Mouse (Mus musculus) lung, embryonic 15.5 days (tissue): Measurements from ENCODE around the gene Mbd6. TPM values are rescaled to one million over a fixed set of nuclear protein-coding genes. Genes with fewer than 3 reads are reported as not detected.

ENCODE experiments used
- ATAC-seq: fragments of 200-750 bp; cut with Nextera tagmentation; 2 replicates; pipeline ENCODE4 v1.8.0; 2017; ENCODE audit warnings: moderate number of reproducible peaks, borderline replicate concordance; ENCODE audit not compliant: low FRiP score, low TSS enrichment; ENCODE audit errors: extremely low read depth
- H3K27ac ChIP-seq: fragments of 300-500 bp; sonication (generic); 2 replicates; pipeline ENCODE4 v1.5.1; 2015; ENCODE audit warnings: moderate library complexity, mild to moderate bottlenecking, inconsistent platforms
- H3K27me3 ChIP-seq: fragments of 300-500 bp; sonication (generic); 2 replicates; pipeline ENCODE4 v1.6.1; 2015; ENCODE audit warnings: inconsistent platforms
- H3K36me3 ChIP-seq: fragments of 300-500 bp; sonication (generic); 2 replicates; pipeline ENCODE4 v1.6.1; 2015; ENCODE audit warnings: inconsistent platforms
- H3K4me1 ChIP-seq: fragments of 300-500 bp; sonication (generic); 2 replicates; pipeline ENCODE4 v1.6.1; 2015; ENCODE audit warnings: inconsistent platforms
- H3K4me2 ChIP-seq: fragments of 300-500 bp; sonication (generic); 2 replicates; pipeline ENCODE4 v1.6.1; 2015; ENCODE audit warnings: inconsistent platforms, mild to moderate bottlenecking, moderate library complexity
- H3K4me3 ChIP-seq: fragments of 300-500 bp; sonication (generic); 2 replicates; pipeline ENCODE4 v1.5.1; 2015; ENCODE audit warnings: mild to moderate bottlenecking, inconsistent platforms
- H3K9ac ChIP-seq: fragments of 300-500 bp; sonication (generic); 2 replicates; pipeline ENCODE4 v1.6.1; 2015; ENCODE audit warnings: inconsistent platforms
- H3K9me3 ChIP-seq: fragments of 300-500 bp; sonication (generic); 2 replicates; pipeline ENCODE4 v1.6.1; 2016; ENCODE audit warnings: inconsistent platforms
- WGBS: fragments of 180-500 bp; shearing (Covaris S2); methylation state at CpG from one replicate; pipeline ENCODE4 v1.1.7; 2015; 5-methylcytosine and 5-hydroxymethylcytosine counted together
- polyA plus RNA-seq: library from polyadenylated mRNA; unstranded; fragments of >200 nt; fragmentation: Nextera tagmentation; extraction: Ambion mirVana; gene quantifications from 2 replicates; pipeline ENCODE4 v1.2.1, GENCODE M21; 2015

Mbd6 gene
- polyA plus RNA-seq, 1 experiment from 2014 or later: 18.8 TPM

DNA sequence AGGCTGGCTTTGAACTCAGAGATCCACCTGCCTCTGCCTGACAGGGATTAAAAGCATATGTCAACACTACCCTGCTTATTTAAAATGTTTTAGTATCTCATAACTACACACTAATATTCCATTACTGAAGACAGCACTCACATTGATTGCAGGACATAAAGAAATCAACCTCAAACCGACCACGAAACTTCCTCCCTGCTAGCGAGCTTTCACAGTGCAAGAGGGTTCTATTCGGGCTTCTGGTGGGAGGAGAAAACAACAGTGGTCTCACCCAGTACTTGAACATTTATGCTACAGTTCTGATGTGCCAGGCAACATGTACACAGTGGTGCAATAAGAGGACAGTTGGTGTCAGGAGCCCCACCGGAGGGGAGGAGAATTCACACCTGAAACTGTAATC is 38.0 kb downstream of the Mbd6 start:
- Histone ChIP-seq H3K27me3 (no peaks in the 10 kb centered on the region), H3K4me3 (no peak overlapping the region), H3K27ac (no peak overlapping the region), H3K4me2 (no peak overlapping the region), H3K9me3 (no peaks in the 10 kb centered on the region), H3K4me1 (no peaks in the 10 kb centered on the region), H3K9ac (no peak overlapping the region), H3K36me3 (no peaks in the 10 kb centered on the region)
- WGBS: 82% methylated on average over 5 of the region's 5 CpGs
- ATAC-seq: no peak

DNA sequence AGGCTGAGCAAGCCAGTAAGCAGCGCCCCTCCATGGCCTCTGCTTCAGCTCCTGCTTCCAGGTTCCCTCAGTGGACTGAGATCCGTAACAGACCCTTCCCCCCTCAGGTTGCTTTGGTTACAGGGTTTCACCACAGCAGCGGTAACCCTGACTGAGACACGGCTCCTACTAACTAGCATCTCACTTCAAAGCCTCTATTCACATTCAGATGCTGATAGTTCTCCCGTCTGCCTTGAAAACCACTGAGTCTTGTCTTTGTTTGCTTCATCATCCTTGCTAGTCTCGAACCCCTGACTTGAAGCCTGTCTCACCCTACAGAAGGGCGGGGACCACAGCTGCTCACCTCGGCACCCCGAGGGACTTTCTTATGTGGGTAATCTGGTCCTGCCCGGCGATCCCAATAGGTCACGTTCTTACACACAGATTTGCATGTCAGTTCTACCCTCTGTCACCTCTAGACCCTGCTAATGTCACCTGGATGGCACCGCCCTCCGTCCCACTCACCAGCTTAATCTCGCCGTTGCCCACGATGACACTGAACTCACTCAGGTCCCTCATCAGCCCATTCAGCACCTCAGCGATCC is 50.5 kb downstream of the Mbd6 start:
- H3K4me3 ChIP-seq: no peak overlapping the region
- 66% methylated on average over 18 of the region's 18 CpGs for WGBS
- no peak overlapping the region for H3K4me2 ChIP-seq
- ATAC-seq: no peak
- H3K9me3 ChIP-seq: no peaks in the 10 kb centered on the region
- H3K36me3 ChIP-seq: no peaks in the 10 kb centered on the region
- H3K9ac ChIP-seq: no peak overlapping the region
- peaks cover 14% of the 10 kb centered on the region; the same call in 1 of the 2 replicates for H3K27me3 ChIP-seq
- no peak overlapping the region for H3K27ac ChIP-seq
- no peaks in the 10 kb centered on the region for H3K4me1 ChIP-seq

DNA sequence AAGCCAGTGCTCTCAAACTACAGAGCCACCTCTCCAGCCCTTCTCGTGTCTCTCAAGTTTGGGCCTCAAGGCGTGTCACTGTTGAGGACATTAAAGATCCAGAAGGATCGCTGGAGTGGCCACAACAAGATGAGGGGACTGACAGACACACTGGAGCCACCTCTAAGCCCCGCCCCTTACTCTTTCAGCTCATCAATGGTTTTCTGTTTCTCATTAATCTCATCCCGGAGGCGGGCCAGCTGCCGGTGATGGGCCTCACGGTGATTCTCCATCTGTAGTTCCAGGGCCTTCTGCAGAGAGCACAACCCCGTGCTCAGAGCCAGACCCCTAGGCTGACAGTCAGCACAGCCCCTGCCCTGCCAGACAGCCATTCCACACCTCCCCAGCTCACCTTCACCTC is 52.3 kb downstream of the Mbd6 start:
- H3K4me3 ChIP-seq: no peak overlapping the region
- no peak overlapping the region for H3K4me2 ChIP-seq
- 0 out of 2 replicates have a peak, but pooled peaks have one; percentile 29 for ATAC-seq
- peaks cover 14% of the 10 kb centered on the region; the same call in 1 of the 2 replicates for H3K27me3 ChIP-seq
- no peaks in the 10 kb centered on the region for H3K4me1 ChIP-seq
- no peaks in the 10 kb centered on the region for H3K36me3 ChIP-seq
- no peak overlapping the region for H3K9ac ChIP-seq
- no peak overlapping the region for H3K27ac ChIP-seq
- 34% methylated on average over 9 of the region's 9 CpGs for WGBS
- H3K9me3 ChIP-seq: no peaks in the 10 kb centered on the region

DNA sequence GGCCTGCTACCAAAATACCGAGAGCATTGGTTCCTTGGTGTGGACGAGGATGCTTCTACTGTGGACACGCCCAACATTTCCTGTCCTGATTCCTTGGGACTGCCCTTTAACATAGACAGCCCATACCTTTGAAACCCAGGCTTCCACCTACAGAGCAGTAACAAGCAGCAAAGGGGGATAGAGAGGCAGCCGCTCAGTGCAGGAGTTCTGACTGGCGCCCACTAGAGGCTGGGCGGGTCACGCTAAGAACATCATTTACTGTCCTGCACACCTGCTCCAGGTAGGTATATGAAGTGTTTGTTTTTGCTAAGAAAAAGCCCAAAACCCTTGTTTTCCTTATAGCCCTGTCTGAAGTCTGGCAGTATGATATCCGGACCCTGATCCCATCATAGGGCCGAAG is 55.7 kb downstream of the Mbd6 start:
- WGBS: 78% methylated on average over 9 of the region's 9 CpGs
- H3K27ac ChIP-seq: no peak overlapping the region

More for the DNA sequence above, 55.7 kb downstream of the Mbd6 start:
- Histone ChIP-seq H3K9ac (no peak overlapping the region), H3K4me1 (no peaks in the 10 kb centered on the region), H3K27me3 (no peaks in the 10 kb centered on the region; the same call in 1 of the 2 replicates), H3K9me3 (no peaks in the 10 kb centered on the region), H3K36me3 (no peaks in the 10 kb centered on the region), H3K4me2 (no peak overlapping the region), H3K4me3 (no peak overlapping the region)
- ATAC-seq: no peak

Other genes with a start within 250 kb of the Mbd6 start
- 45.8 and 49.6 TPM in 2 replicates for gene Mettl1, start 247.6 kb downstream of the Mbd6 start, polyA plus RNA-seq
- 0.52 and 0.58 TPM in 2 replicates for gene Eef1akmt3, start 247.5 kb downstream of the Mbd6 start, polyA plus RNA-seq
- 0.16 and 0.25 TPM in 2 replicates for gene Cyp27b1, start 240.8 kb downstream of the Mbd6 start, polyA plus RNA-seq
- 0.61 and 0.86 TPM in 2 replicates for gene March9, start 228.8 kb downstream of the Mbd6 start, polyA plus RNA-seq
- gene Cdk4, start 225.5 kb downstream of the Mbd6 start, polyA plus RNA-seq: 1,786 and 1,890 TPM in 2 replicates
- gene Tspan31, start 218.8 kb downstream of the Mbd6 start, polyA plus RNA-seq: 161 and 175 TPM in 2 replicates
- 0.05 and 0.07 TPM in 2 replicates for gene Agap2, start 213.7 kb downstream of the Mbd6 start, polyA plus RNA-seq
- gene Os9, start 167.9 kb downstream of the Mbd6 start, polyA plus RNA-seq: 90.1 and 101 TPM in 2 replicates
- gene B4galnt1, start 123.8 kb downstream of the Mbd6 start, polyA plus RNA-seq: 2.8 and 3.6 TPM in 2 replicates
- gene Slc26a10, start 108.4 kb downstream of the Mbd6 start, polyA plus RNA-seq: 0.86 and 0.93 TPM in 2 replicates
- gene Arhgef25, start 98.9 kb downstream of the Mbd6 start, polyA plus RNA-seq: 55.4 and 59.0 TPM in 2 replicates
- gene Dtx3, start 93.3 kb downstream of the Mbd6 start, polyA plus RNA-seq: 73.9 and 82.6 TPM in 2 replicates
- gene Pip4k2c, start 77.4 kb downstream of the Mbd6 start, polyA plus RNA-seq: 24.4 and 27.2 TPM in 2 replicates
- gene Kif5a, start 25.7 kb downstream of the Mbd6 start, polyA plus RNA-seq: 0.70 and 1.3 TPM in 2 replicates
- 184 and 189 TPM in 2 replicates for gene Dctn2, start 22.6 kb downstream of the Mbd6 start, polyA plus RNA-seq
- 104 and 108 TPM in 2 replicates for gene Mars, start 22.8 kb upstream of the Mbd6 start, polyA plus RNA-seq
- 3.5 and 6.9 TPM in 2 replicates for gene Arhgap9, start 32.9 kb upstream of the Mbd6 start, polyA plus RNA-seq
- 10.4 and 11.5 TPM in 2 replicates for gene Gli1, start 53.0 kb upstream of the Mbd6 start, polyA plus RNA-seq
- not detected in 2 replicates for gene Inhbe, start 65.4 kb upstream of the Mbd6 start, polyA plus RNA-seq
- 0.07 TPM in 1 of 2 replicates, not detected in the other for gene Inhbc, start 81.4 kb upstream of the Mbd6 start, polyA plus RNA-seq
- gene R3hdm2, start 91.3 kb upstream of the Mbd6 start, polyA plus RNA-seq: 29.0 and 30.1 TPM in 2 replicates
- gene Stac3, start 212.7 kb upstream of the Mbd6 start, polyA plus RNA-seq: 0.64 and 1.0 TPM in 2 replicates
- 89.4 and 100 TPM in 2 replicates for gene Ndufa4l2, start 225.9 kb upstream of the Mbd6 start, polyA plus RNA-seq
- gene Shmt2, start 233.4 kb upstream of the Mbd6 start, polyA plus RNA-seq: 110 and 111 TPM in 2 replicates
- gene Nxph4, start 245.5 kb upstream of the Mbd6 start, polyA plus RNA-seq: 1.3 and 1.9 TPM in 2 replicates